Mouse (Mus musculus): ENCODE results near the gene 1700022I11Rik. TPM values are rescaled to one million over a fixed set of nuclear protein-coding genes. Genes with fewer than 3 reads are reported as not detected.

1700022I11Rik gene
- 0.34 and 0.37 TPM in 2 replicates for polyA plus RNA-seq (2014; fragmentation: Nextera tagmentation; extraction: Ambion mirVana)

DNA sequence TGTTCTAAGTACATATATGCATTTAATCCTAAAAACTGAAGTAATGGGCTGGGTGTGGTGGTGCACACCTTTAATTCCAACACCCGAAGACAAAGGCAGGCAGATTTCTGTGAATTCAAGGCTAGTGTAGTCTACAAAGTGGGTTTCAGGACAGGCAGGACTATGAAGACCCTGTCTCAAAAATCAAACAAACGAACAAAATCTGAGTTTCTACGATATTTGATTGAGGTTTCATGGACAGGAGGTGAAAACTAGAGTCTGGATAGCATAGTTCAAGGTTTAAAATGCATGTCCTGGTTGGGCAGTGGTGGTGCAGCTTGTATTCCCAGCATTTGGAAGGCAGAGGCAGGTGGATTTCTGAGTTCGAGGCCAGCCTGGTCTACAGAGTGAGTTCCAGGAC is at the start of gene 1700022I11Rik:
Gene 1700022I11Rik, plus strand, starts transcription at position 301 of the 400 bp plus-strand sequence.
- Histone ChIP-seq H3K9ac (ENCODE audit: low read depth, low read length) (no peak within 1 kb of the TSS), H3K4me3 (ENCODE audit: low read length) (no peak within 1 kb of the TSS), H3K27ac (ENCODE audit: low read depth, low read length) (no peak within 1 kb of the TSS), H3K27me3 (ENCODE audit: control insufficient read depth, insufficient read depth, low read length) (no peaks in the 10 kb centered on the region), H3K9me3 (ENCODE audit: control insufficient read depth, low read length) (no peaks in the 10 kb centered on the region), H3K4me1 (ENCODE audit: control insufficient read depth, insufficient read depth, low read length) (no peaks in the 10 kb centered on the region), H3K4me2 (replicated peaks; ENCODE audit: low read depth, low read length) (no peak within 1 kb of the TSS), H3K36me3 (ENCODE audit: control insufficient read depth, insufficient read depth, low read length) (no peaks in the 10 kb centered on the region)
- 94% methylated on average over 4 of the region's 4 CpGs for WGBS
- ATAC-seq (ENCODE audit: low FRiP score, low TSS enrichment): no peak

DNA sequence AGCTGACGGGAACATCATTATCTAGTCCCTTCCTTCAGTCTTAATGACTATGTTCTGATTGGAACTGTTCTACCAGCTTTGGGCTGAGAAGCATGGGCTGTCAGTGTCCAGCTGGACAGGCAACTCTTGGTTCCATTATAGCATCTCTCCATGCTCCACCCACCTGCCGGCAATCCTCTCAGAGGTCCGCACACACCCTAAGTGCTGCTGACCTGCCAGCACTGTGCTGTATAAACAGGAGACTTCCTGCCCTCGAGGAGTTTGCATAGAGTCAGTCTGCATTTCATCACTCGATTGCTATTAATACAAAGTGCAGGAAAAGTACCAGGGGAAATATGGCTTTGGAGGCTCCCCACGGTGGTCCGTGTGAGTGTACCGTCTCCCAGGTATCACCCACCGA is 48.7 kb upstream of the 1700022I11Rik start:
- no peak overlapping the region for H3K4me3 ChIP-seq (ENCODE audit: low read length)
- H3K4me1 ChIP-seq (ENCODE audit: control insufficient read depth, insufficient read depth, low read length): no peaks in the 10 kb centered on the region
- WGBS: 81% methylated on average over 9 of the region's 9 CpGs
- H3K27ac ChIP-seq (ENCODE audit: low read depth, low read length): no peak overlapping the region
- no peaks in the 10 kb centered on the region for H3K9me3 ChIP-seq (ENCODE audit: control insufficient read depth, low read length)
- H3K36me3 ChIP-seq (ENCODE audit: control insufficient read depth, insufficient read depth, low read length): no peaks in the 10 kb centered on the region
- H3K4me2 ChIP-seq (replicated peaks; ENCODE audit: low read depth, low read length): no peak overlapping the region
- ATAC-seq (ENCODE audit: low FRiP score, low TSS enrichment): no peak
- H3K27me3 ChIP-seq (ENCODE audit: control insufficient read depth, insufficient read depth, low read length): peaks cover 29% of the 10 kb centered on the region
- H3K9ac ChIP-seq (ENCODE audit: low read depth, low read length): no peak overlapping the region

DNA sequence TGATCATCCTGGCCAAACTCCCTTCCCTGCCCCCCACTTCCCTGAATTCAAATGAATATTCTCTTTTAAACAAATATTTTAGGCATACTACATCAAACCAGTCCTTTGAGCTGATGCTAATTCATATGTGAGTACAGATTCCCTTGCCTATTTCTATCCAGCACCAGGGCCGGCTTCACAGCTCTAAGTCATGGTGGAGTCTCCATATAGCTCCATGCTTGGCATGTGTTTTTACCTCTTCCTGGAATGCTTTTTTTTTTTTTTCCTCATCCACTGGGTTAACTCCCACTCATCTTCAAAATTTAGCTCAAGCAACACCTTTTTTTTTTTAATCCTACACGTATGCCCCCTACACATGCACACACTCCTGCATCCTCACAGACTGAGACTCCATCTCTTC is 47.9 kb upstream of the 1700022I11Rik start:
- H3K36me3 ChIP-seq (ENCODE audit: control insufficient read depth, insufficient read depth, low read length): no peaks in the 10 kb centered on the region
- H3K27me3 ChIP-seq (ENCODE audit: control insufficient read depth, insufficient read depth, low read length): peaks cover 24% of the 10 kb centered on the region
- no peak overlapping the region for H3K4me3 ChIP-seq (ENCODE audit: low read length)
- ATAC-seq (ENCODE audit: low FRiP score, low TSS enrichment): no peak
- H3K4me2 ChIP-seq (replicated peaks; ENCODE audit: low read depth, low read length): no peak overlapping the region
- no peaks in the 10 kb centered on the region for H3K9me3 ChIP-seq (ENCODE audit: control insufficient read depth, low read length)
- WGBS: 87% methylated on average over 2 of the region's 2 CpGs
- H3K9ac ChIP-seq (ENCODE audit: low read depth, low read length): no peak overlapping the region
- H3K4me1 ChIP-seq (ENCODE audit: control insufficient read depth, insufficient read depth, low read length): no peaks in the 10 kb centered on the region
- no peak overlapping the region for H3K27ac ChIP-seq (ENCODE audit: low read depth, low read length)

DNA sequence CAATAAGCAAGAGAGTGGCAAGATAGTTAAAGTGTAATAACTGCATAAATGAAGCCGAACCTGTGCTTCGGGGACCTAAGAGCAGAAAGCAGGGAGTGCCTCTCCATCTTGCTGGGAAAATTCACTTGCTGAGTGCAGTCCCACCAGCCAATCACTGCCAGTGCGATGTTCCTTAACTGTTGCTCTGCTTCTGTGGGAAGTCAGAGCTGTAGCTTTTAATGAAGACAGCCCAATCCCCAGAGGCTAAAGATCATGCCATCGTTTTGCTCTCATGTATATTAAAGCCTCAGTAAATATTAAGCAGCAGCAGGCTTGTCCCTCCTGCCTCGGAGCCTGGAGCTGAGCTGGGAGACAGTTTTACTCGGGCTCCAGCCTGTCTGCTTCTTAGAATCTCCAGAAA is 47.3 kb upstream of the 1700022I11Rik start:
- Histone ChIP-seq H3K4me2 (replicated peaks; ENCODE audit: low read depth, low read length) (no peak overlapping the region), H3K36me3 (ENCODE audit: control insufficient read depth, insufficient read depth, low read length) (no peaks in the 10 kb centered on the region), H3K27me3 (ENCODE audit: control insufficient read depth, insufficient read depth, low read length) (peaks cover 24% of the 10 kb centered on the region), H3K9me3 (ENCODE audit: control insufficient read depth, low read length) (no peaks in the 10 kb centered on the region), H3K4me3 (ENCODE audit: low read length) (no peak overlapping the region), H3K27ac (ENCODE audit: low read depth, low read length) (no peak overlapping the region), H3K4me1 (ENCODE audit: control insufficient read depth, insufficient read depth, low read length) (no peaks in the 10 kb centered on the region), H3K9ac (ENCODE audit: low read depth, low read length) (no peak overlapping the region)
- 69% methylated on average over 6 of the region's 6 CpGs for WGBS
- ATAC-seq (ENCODE audit: low FRiP score, low TSS enrichment): no peak

DNA sequence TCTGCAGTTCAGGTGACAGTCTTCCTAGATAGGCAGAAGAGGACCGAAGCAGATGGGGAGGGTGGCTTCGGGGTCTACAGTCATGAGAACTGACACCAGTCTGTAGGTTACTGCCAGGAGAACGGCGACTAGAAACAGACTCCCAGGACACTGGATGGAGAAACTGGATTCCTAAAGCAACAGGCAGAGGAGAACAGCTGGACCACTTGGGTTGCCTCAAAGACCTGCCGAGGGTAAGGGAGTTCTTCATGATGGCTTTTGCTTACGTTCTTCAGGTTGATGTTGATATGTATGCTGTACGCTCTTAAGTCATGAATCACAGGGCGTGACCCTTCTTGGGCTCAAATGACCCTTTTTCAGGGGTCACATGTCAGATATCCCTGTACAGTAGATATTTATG is 46.9 kb upstream of the 1700022I11Rik start:
- H3K4me3 ChIP-seq (ENCODE audit: low read length): no peak overlapping the region
- H3K27me3 ChIP-seq (ENCODE audit: control insufficient read depth, insufficient read depth, low read length): peaks cover 20% of the 10 kb centered on the region
- no peak for ATAC-seq (ENCODE audit: low FRiP score, low TSS enrichment)
- no peaks in the 10 kb centered on the region for H3K4me1 ChIP-seq (ENCODE audit: control insufficient read depth, insufficient read depth, low read length)
- no peaks in the 10 kb centered on the region for H3K36me3 ChIP-seq (ENCODE audit: control insufficient read depth, insufficient read depth, low read length)
- no peak overlapping the region for H3K9ac ChIP-seq (ENCODE audit: low read depth, low read length)
- H3K27ac ChIP-seq (ENCODE audit: low read depth, low read length): no peak overlapping the region
- WGBS: 73% methylated on average over 8 of the region's 8 CpGs
- H3K9me3 ChIP-seq (ENCODE audit: control insufficient read depth, low read length): no peaks in the 10 kb centered on the region
- no peak overlapping the region for H3K4me2 ChIP-seq (replicated peaks; ENCODE audit: low read depth, low read length)

DNA sequence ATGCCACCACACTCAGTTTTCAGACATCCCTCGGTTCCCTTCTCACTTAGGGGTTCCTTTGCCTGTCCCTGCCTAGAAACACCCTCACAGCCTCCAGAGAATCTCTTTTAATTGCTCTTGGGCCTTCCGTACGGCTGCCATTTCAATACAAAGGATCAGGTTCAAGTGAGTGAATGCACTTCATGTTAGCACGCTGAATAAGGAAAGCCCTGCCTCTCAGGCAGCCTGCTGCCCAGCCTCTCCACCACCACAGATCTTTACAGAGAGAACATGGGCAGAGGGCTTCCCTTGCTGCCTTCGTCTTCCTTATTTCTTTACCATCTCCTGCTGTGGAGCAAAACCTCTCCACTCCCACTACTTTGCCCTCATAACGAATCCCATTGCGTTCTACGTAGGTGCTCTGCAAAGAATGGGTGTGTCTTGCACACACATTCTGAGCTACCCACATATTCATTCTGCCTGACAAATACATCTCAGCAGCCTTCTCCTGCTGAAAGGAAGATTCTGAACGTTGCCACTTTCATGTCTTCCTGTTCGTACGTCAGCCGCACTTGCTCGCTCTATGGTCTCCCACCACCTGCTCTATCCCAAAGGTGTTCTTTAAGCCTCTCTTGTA is 45.2 kb upstream of the 1700022I11Rik start:
- no peak overlapping the region for H3K4me2 ChIP-seq (replicated peaks; ENCODE audit: low read depth, low read length)
- WGBS: 79% methylated on average over 13 of the region's 13 CpGs
- peaks cover 3% of the 10 kb centered on the region; the same call in 1 of the 2 replicates for H3K27me3 ChIP-seq (ENCODE audit: control insufficient read depth, insufficient read depth, low read length)
- no peaks in the 10 kb centered on the region for H3K36me3 ChIP-seq (ENCODE audit: control insufficient read depth, insufficient read depth, low read length)
- no peak for ATAC-seq (ENCODE audit: low FRiP score, low TSS enrichment)
- H3K27ac ChIP-seq (ENCODE audit: low read depth, low read length): no peak overlapping the region
- H3K9ac ChIP-seq (ENCODE audit: low read depth, low read length): no peak overlapping the region
- H3K4me3 ChIP-seq (ENCODE audit: low read length): no peak overlapping the region
- no peaks in the 10 kb centered on the region for H3K9me3 ChIP-seq (ENCODE audit: control insufficient read depth, low read length)
- H3K4me1 ChIP-seq (ENCODE audit: control insufficient read depth, insufficient read depth, low read length): no peaks in the 10 kb centered on the region

DNA sequence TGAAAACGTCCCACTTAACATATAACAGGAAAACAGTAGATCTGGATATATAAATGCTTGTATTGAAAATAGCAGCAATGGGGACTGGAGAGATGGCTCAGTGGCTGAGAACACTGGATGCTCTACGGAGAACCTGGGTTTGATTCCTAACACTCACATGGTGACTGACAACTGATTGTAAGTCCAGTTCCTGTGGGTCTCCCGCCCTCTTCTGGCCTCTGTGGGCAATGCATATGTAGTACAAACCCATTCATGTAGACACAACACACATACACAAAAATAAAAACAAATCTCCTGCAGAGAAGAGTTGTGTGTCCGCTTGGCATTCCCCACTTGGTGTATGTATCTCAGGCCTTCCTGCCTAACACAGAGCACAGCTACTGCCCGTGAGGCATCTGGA is 41.2 kb upstream of the 1700022I11Rik start:
- no peak overlapping the region for H3K27ac ChIP-seq (ENCODE audit: low read depth, low read length)
- no peaks in the 10 kb centered on the region for H3K4me1 ChIP-seq (ENCODE audit: control insufficient read depth, insufficient read depth, low read length)
- H3K4me3 ChIP-seq (ENCODE audit: low read length): no peak overlapping the region
- no peaks in the 10 kb centered on the region for H3K36me3 ChIP-seq (ENCODE audit: control insufficient read depth, insufficient read depth, low read length)
- 81% methylated on average over 5 of the region's 5 CpGs for WGBS
- no peak overlapping the region for H3K9ac ChIP-seq (ENCODE audit: low read depth, low read length)
- H3K9me3 ChIP-seq (ENCODE audit: control insufficient read depth, low read length): no peaks in the 10 kb centered on the region
- no peak overlapping the region for H3K4me2 ChIP-seq (replicated peaks; ENCODE audit: low read depth, low read length)
- peaks cover 8% of the 10 kb centered on the region for H3K27me3 ChIP-seq (ENCODE audit: control insufficient read depth, insufficient read depth, low read length)
- ATAC-seq (ENCODE audit: low FRiP score, low TSS enrichment): no peak

DNA sequence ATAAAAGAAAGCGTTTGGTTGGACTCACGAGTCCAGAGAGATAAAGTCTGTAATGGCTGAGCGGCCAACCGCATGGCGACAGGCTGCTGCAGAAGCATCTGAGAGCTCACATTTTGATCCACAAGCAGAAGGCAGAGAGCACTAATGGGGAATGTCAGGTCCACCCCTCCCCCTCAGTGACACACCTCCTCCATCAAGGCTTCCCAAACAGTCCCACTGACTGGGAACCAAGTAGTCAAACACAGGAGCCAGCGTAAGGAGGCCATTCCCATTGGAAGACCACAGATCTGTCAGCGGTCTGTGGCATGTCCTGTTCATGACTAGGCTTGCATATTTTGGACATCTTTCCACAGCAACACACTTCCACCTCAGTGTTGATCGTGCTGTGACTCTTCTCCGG is 40.5 kb upstream of the 1700022I11Rik start:
- Histone ChIP-seq H3K9me3 (ENCODE audit: control insufficient read depth, low read length) (no peaks in the 10 kb centered on the region), H3K4me1 (ENCODE audit: control insufficient read depth, insufficient read depth, low read length) (no peaks in the 10 kb centered on the region), H3K4me2 (replicated peaks; ENCODE audit: low read depth, low read length) (no peak overlapping the region), H3K27ac (ENCODE audit: low read depth, low read length) (no peak overlapping the region), H3K9ac (ENCODE audit: low read depth, low read length) (no peak overlapping the region), H3K4me3 (ENCODE audit: low read length) (no peak overlapping the region), H3K36me3 (ENCODE audit: control insufficient read depth, insufficient read depth, low read length) (no peaks in the 10 kb centered on the region), H3K27me3 (ENCODE audit: control insufficient read depth, insufficient read depth, low read length) (peaks cover 11% of the 10 kb centered on the region)
- 86% methylated on average over 9 of the region's 9 CpGs for WGBS
- ATAC-seq (ENCODE audit: low FRiP score, low TSS enrichment): no peak

DNA sequence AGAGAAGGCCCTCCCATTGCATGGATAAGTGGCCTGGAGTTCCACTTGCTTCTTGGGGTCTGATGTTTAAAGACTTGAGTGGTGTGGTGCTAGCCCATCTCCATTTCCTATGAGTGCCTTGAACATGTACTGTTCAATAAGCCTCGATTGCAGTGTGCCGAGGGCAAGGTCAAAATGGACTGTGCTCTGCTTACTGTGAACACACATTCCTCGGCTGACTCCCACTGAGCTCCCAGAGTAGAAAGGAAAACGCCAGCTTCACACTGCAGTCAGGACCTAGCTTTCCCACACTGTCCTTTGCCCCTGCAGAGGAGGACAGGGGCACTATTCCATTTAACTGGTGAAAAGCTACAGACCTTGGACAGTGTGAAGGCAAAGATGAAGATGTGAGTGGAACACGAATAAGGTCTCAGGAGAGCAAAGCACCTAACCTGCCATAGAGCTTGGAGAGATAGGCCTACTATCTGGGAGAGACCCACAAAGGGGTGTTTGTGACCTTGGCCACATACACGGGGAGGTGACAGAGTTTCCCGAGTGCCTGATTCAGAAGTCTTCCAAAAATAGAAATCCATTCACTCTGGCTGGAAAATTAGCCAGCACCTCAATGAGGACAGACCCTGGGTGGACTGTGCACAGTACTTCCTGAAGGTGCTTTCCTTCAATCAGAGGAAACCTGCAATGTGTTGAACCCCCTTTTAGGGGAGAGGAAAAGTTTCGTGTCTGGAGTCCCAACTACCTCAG is 37.0 kb upstream of the 1700022I11Rik start:
- H3K36me3 ChIP-seq (ENCODE audit: control insufficient read depth, insufficient read depth, low read length): no peaks in the 10 kb centered on the region
- H3K4me3 ChIP-seq (ENCODE audit: low read length): no peak overlapping the region
- no peak for ATAC-seq (ENCODE audit: low FRiP score, low TSS enrichment)
- no peaks in the 10 kb centered on the region for H3K9me3 ChIP-seq (ENCODE audit: control insufficient read depth, low read length)
- H3K9ac ChIP-seq (ENCODE audit: low read depth, low read length): no peak overlapping the region
- H3K27ac ChIP-seq (ENCODE audit: low read depth, low read length): no peak overlapping the region
- no peak overlapping the region for H3K4me2 ChIP-seq (replicated peaks; ENCODE audit: low read depth, low read length)
- H3K27me3 ChIP-seq (ENCODE audit: control insufficient read depth, insufficient read depth, low read length): peaks cover 14% of the 10 kb centered on the region
- no peaks in the 10 kb centered on the region for H3K4me1 ChIP-seq (ENCODE audit: control insufficient read depth, insufficient read depth, low read length)
- 67% methylated on average over 8 of the region's 8 CpGs for WGBS

All from kidney, embryonic 14.5 days (tissue).